Mouse (Mus musculus): Measurements from ENCODE around the gene Gm10340. TPM values are rescaled to one million over a fixed set of nuclear protein-coding genes. Genes with fewer than 3 reads are reported as not detected.

The Gm10340 gene
- polyA plus RNA-seq (2012; rRNA removed), result not detected in 2 replicates

DNA sequence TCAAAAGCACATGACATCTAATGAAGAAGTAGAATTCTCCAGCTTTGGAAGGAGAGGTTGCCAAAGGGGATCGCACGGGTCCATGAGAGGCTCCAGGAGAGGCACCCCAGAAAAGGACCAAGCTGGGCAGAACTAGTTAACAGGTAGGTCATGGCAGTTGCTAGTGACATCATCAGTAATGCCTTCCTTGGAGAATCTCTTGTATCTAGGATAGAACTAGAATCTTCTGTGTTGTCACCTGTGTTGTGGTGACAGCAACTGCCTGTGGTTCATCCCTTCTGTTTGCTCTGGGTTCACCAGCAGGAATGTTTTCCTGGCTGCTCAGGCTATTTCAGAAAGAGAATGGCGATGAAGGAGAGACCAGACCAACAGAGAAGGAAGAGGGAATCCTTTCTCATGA is at the start of gene Gm10340:
Gm10340 (plus strand) TSS at position 301 of the 400 bp plus-strand sequence.

DNA sequence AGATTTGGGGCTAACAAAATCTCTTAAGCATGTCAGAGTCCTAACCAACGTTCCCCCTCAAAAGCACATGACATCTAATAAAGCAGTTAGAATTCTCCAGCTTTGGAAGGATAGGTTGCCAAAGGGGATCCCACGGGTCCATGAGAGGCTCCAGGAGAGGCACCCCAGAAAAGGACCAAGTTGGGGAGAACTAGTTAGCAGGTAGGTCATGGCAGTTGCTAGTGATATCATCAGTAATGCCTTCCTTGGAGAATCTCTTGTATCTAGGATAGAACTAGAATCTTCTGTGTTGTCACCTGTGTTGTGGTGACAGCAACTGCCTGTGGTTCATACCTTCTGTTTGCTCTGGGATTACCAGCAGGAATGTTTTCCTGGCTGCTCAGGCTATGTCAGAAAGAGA is 54.2 kb downstream of the Gm10340 start, which contains the start of gene Gm5795:
Gm5795 (plus strand) TSS at position 301 of the 400 bp plus-strand sequence.

Other genes starting within 250 kb of the Gm10340 start
- gene Gm2888, start 104.0 kb upstream of the Gm10340 start, polyA plus RNA-seq (2012; rRNA removed), result not detected in 2 replicates
- 0.17 and 0.18 TPM in 2 replicates for gene Gm2897, start 84.7 kb upstream of the Gm10340 start, polyA plus RNA-seq (2012; rRNA removed)
- gene Gm5795, start 54.3 kb downstream of the Gm10340 start, polyA plus RNA-seq (2012; rRNA removed), result not detected in 2 replicates
- 0.23 TPM in 2 replicates for gene D830030K20Rik, start 74.5 kb downstream of the Gm10340 start, polyA plus RNA-seq (2012; rRNA removed)
- not detected in 2 replicates for gene Gm2956, start 198.6 kb downstream of the Gm10340 start, polyA plus RNA-seq (2012; rRNA removed)

Data from liver, embryonic 18 days (tissue).